Mouse (Mus musculus) forebrain, embryonic 16.5 days (tissue): ENCODE data around the gene Ror1. TPM values are rescaled to one million over a fixed set of nuclear protein-coding genes. Genes with fewer than 3 reads are reported as not detected.

Source experiments
- ATAC-seq: fragments of 200-750 bp; cut with Nextera tagmentation; 2 replicates; pipeline ENCODE4 v1.8.0; 2017; ENCODE audit warnings: mild to moderate bottlenecking, moderate library complexity
- H3K27ac ChIP-seq: fragments of 300-500 bp; sonication (generic); 2 replicates; pipeline ENCODE4 v1.5.1; 2014; ENCODE audit warnings: low read length, control low read depth
- H3K27me3 ChIP-seq: fragments of 300-500 bp; sonication (generic); replicated peaks from 2 replicates; pipeline ENCODE4 v1.6.1; 2014; ENCODE audit warnings: low read length; ENCODE audit not compliant: control insufficient read depth, insufficient read depth
- H3K36me3 ChIP-seq: fragments of 300-500 bp; sonication (generic); 2 replicates; pipeline ENCODE4 v1.6.1; 2014; ENCODE audit not compliant: control insufficient read depth, insufficient read depth
- H3K4me1 ChIP-seq: fragments of 300-500 bp; sonication (generic); replicated peaks from 2 replicates; pipeline ENCODE4 v1.6.1; 2014; ENCODE audit warnings: low read length; ENCODE audit not compliant: control insufficient read depth, insufficient read depth
- H3K4me2 ChIP-seq: fragments of 300-500 bp; sonication (generic); 2 replicates; pipeline ENCODE4 v1.6.1; 2014; ENCODE audit warnings: mild to moderate bottlenecking, low read length, control low read depth
- H3K4me3 ChIP-seq: fragments of 300-500 bp; sonication (generic); replicated peaks from 2 replicates; pipeline ENCODE4 v1.5.1; 2014; ENCODE audit warnings: mild to moderate bottlenecking, low read length, control low read depth
- H3K9ac ChIP-seq: fragments of 300-500 bp; sonication (generic); replicated peaks from 2 replicates; pipeline ENCODE4 v1.6.1; 2014; ENCODE audit warnings: low read depth, low read length, control low read depth
- H3K9me3 ChIP-seq: fragments of 300-500 bp; sonication (generic); 2 replicates; pipeline ENCODE4 v1.6.1; 2016; ENCODE audit warnings: low read length; ENCODE audit not compliant: control insufficient read depth
- WGBS: fragments of 180-500 bp; shearing (Covaris S2); extraction: QIAGEN DNeasy Blood & Tissue Kit; methylation state at CpG from one replicate; pipeline ENCODE4 v1.1.7; 2014; 5-methylcytosine and 5-hydroxymethylcytosine counted together
- polyA plus RNA-seq: library from polyadenylated mRNA; unstranded; fragments of >200 nt; fragmentation: Nextera tagmentation; extraction: Ambion mirVana; gene quantifications from 2 replicates; pipeline ENCODE4 v1.2.1, GENCODE M21; 2015

Ror1 gene
- polyA plus RNA-seq, 1 experiment from 2014 or later, result 0.89 TPM

- ATAC-seq, result no peak
Observed at GRCm38 (mm10) chr4:100204381-100204780, 108.8 kb downstream of the Ror1 start.

GRCm38 (mm10) chr4:100208081-100208480 lies 112.5 kb downstream of the Ror1 start:
- no peak overlapping the region for H3K4me3 ChIP-seq
- no peaks in the 10 kb centered on the region for H3K4me1 ChIP-seq
- no peak overlapping the region for H3K9ac ChIP-seq
- no peaks in the 10 kb centered on the region for H3K9me3 ChIP-seq
- H3K27ac ChIP-seq, result no peak overlapping the region
- ATAC-seq, result no peak
- H3K36me3 ChIP-seq, result no peaks in the 10 kb centered on the region
- no peak overlapping the region for H3K4me2 ChIP-seq
- 63% methylated on average over 4 of the region's 4 CpGs for WGBS
- H3K27me3 ChIP-seq, result no peaks in the 10 kb centered on the region

More at GRCm38 (mm10) chr4:100204381-100204780, 108.8 kb downstream of the Ror1 start:
- Histone ChIP-seq H3K36me3 (no peaks in the 10 kb centered on the region), H3K4me3 (no peak overlapping the region), H3K9me3 (no peaks in the 10 kb centered on the region), H3K9ac (no peak overlapping the region), H3K27me3 (no peaks in the 10 kb centered on the region), H3K4me2 (no peak overlapping the region), H3K27ac (no peak overlapping the region), H3K4me1 (no peaks in the 10 kb centered on the region)
- WGBS, result 84% methylated on average over 12 of the region's 12 CpGs

- Histone ChIP-seq H3K9ac (no peak overlapping the region), H3K4me1 (no peaks in the 10 kb centered on the region), H3K9me3 (no peaks in the 10 kb centered on the region), H3K4me2 (no peak overlapping the region), H3K27me3 (no peaks in the 10 kb centered on the region), H3K36me3 (no peaks in the 10 kb centered on the region), H3K4me3 (no peak overlapping the region), H3K27ac (no peak overlapping the region)
- WGBS, result 61% methylated on average over 4 of the region's 4 CpGs
- no peak for ATAC-seq
Observed at GRCm38 (mm10) chr4:100209106-100209505, 113.5 kb downstream of the Ror1 start.

- H3K36me3 ChIP-seq, result no peaks in the 10 kb centered on the region
- no peak overlapping the region for H3K9ac ChIP-seq
- H3K4me1 ChIP-seq, result no peaks in the 10 kb centered on the region
- no peak overlapping the region for H3K27ac ChIP-seq
- H3K4me3 ChIP-seq, result no peak overlapping the region
- H3K4me2 ChIP-seq, result no peak overlapping the region
- 72% methylated on average over 4 of the region's 4 CpGs for WGBS
- H3K27me3 ChIP-seq, result no peaks in the 10 kb centered on the region
- ATAC-seq, result no peak
- no peaks in the 10 kb centered on the region for H3K9me3 ChIP-seq
Observed at GRCm38 (mm10) chr4:100211331-100211730, 115.7 kb downstream of the Ror1 start.

GRCm38 (mm10) chr4:100214324-100215215 lies 119.0 kb downstream of the Ror1 start:
- 56% methylated on average over 13 of the region's 13 CpGs for WGBS
- Histone ChIP-seq H3K9me3 (no peaks in the 10 kb centered on the region), H3K27me3 (no peaks in the 10 kb centered on the region), H3K27ac (no peak overlapping the region), H3K9ac (no peak overlapping the region), H3K4me1 (no peaks in the 10 kb centered on the region), H3K36me3 (no peaks in the 10 kb centered on the region), H3K4me2 (no peak overlapping the region), H3K4me3 (no peak overlapping the region)
- no peak for ATAC-seq

GRCm38 (mm10) chr4:100216587-100216986 lies 121.0 kb downstream of the Ror1 start:
- ATAC-seq, result no peak
- no peak overlapping the region for H3K9ac ChIP-seq
- no peaks in the 10 kb centered on the region for H3K4me1 ChIP-seq
- WGBS, result 79% methylated on average over 3 of the region's 3 CpGs
- H3K36me3 ChIP-seq, result no peaks in the 10 kb centered on the region
- H3K4me2 ChIP-seq, result no peak overlapping the region
- no peaks in the 10 kb centered on the region for H3K27me3 ChIP-seq
- H3K9me3 ChIP-seq, result no peaks in the 10 kb centered on the region
- no peak overlapping the region for H3K27ac ChIP-seq
- no peak overlapping the region for H3K4me3 ChIP-seq

GRCm38 (mm10) chr4:100219026-100219425 lies 123.4 kb downstream of the Ror1 start:
- no peak for ATAC-seq
- Histone ChIP-seq H3K4me2 (no peak overlapping the region), H3K27me3 (no peaks in the 10 kb centered on the region), H3K36me3 (no peaks in the 10 kb centered on the region), H3K9ac (no peak overlapping the region), H3K9me3 (no peaks in the 10 kb centered on the region), H3K4me3 (no peak overlapping the region), H3K27ac (no peak overlapping the region), H3K4me1 (no peaks in the 10 kb centered on the region)
- WGBS, result 89% methylated on average over 4 of the region's 4 CpGs

GRCm38 (mm10) chr4:100219599-100219998 lies 124.0 kb downstream of the Ror1 start:
- no peaks in the 10 kb centered on the region for H3K27me3 ChIP-seq
- H3K4me1 ChIP-seq, result no peaks in the 10 kb centered on the region
- H3K4me2 ChIP-seq, result no peak overlapping the region
- no peak for ATAC-seq
- WGBS, result 89% methylated on average over 4 of the region's 4 CpGs
- H3K9ac ChIP-seq, result no peak overlapping the region
- H3K27ac ChIP-seq, result no peak overlapping the region
- no peaks in the 10 kb centered on the region for H3K36me3 ChIP-seq
- H3K4me3 ChIP-seq, result no peak overlapping the region
- no peaks in the 10 kb centered on the region for H3K9me3 ChIP-seq

- no peak for ATAC-seq
- no peaks in the 10 kb centered on the region for H3K36me3 ChIP-seq
- H3K9me3 ChIP-seq, result no peaks in the 10 kb centered on the region
- no peak overlapping the region for H3K4me2 ChIP-seq
- no peak overlapping the region for H3K27ac ChIP-seq
- H3K4me3 ChIP-seq, result no peak overlapping the region
- H3K9ac ChIP-seq, result no peak overlapping the region
- no peaks in the 10 kb centered on the region for H3K4me1 ChIP-seq
- H3K27me3 ChIP-seq, result no peaks in the 10 kb centered on the region
- WGBS, result 74% methylated on average over 13 of the region's 13 CpGs
Observed at GRCm38 (mm10) chr4:100221978-100222737, 126.6 kb downstream of the Ror1 start.
